Mouse (Mus musculus) monocyte, adult 2 months (primary cell): ENCODE data around the gene Gprin2.
A peak's percentile ranks its signal among the peaks of the same experiment; 100 is the strongest.

Experiments
- DNase-seq, 2 experiments: peaks; one replicate each; pipeline ENCODE4 v3.0.0; 2022; ENCODE audit warnings: low spot score in 2 of 2, low read depth in 1 of 2

The Gprin2 gene

DNA sequence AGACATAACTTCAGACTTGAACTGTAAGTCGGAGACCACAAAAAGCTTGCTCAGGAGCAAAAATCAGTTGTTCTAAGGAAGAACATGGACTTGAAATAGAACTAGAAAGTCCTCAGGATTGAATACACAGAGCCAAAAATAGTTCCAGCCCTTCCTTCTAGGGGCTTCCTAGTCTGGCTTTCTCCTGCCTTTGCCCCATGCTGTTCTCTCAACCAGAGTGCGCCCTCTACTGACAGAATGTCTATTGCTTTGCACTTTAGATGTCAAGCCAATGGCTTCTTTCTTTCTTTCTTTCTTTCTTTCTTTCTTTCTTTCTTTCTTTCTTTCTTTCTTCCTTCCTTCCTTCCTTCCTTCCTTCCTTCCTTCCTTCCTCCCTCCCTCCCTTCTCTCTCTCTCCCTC is 7.2 kb upstream of the Gprin2 start:
- no peak for DNase-seq

DNA sequence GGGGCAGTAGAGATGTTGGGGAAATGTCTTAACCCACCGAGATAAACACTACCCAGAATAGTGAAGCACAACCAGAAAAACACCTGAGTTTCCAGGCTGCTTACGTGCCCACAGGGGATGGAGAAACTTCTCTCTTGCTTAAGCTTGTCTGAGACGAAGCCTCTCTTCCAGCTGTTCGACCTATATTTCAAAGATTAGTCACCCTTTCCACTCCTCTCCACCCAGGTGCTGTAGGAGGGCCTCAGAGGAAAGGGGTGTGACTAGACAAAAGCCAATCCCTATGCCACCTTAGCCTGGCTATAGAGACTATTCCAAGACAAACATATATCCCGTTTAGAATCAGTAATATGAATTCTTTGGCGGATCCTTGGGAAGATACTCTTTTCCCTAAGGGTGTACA is 6.5 kb upstream of the Gprin2 start:
- DNase-seq, result no peak

DNA sequence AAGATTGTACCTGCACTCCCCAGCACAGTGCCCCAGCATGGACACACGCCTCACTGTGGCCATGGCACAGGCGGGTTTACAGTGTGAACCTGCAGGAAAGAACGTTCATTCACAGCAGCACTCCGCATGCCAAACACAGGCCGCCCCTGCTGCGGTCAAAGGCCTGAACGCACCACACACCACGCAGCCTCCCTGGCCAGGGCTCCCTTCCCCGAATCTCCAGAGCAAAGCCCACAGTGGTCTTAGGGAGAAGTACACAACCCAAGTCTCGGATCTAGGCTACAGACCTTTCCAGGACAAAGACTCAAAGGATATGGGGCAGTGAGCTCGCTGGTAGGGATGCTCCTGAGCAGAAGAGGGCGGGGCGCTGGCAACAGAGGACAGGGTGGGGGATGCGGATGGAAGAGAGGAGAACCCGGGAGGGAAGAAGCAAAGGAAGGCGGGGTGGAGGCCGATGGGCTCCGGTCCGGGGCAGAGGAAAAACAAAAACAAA is 669 bp downstream of the Gprin2 start:
- DNase-seq, result no peak

DNA sequence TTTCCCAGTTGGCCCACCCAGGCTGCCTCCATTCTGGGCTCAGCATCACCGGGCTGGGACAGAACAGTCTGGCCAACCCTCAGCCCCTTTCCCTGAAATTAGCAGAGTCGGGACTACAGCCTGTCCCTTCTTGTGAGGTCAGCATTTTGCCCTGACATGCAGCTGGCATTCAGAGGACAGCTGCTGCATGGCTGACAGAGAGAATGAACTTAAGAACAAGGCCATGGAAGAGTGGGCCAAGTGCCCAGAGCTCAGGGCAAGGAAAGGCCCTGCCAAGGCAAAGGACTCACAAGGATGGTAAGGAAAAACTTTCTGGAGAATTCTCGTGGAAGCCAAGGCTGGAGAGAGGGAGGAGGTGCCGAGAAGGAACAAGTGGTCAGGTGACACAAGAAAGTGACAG is 4.7 kb downstream of the Gprin2 start:
- DNase-seq, result no peak

DNA sequence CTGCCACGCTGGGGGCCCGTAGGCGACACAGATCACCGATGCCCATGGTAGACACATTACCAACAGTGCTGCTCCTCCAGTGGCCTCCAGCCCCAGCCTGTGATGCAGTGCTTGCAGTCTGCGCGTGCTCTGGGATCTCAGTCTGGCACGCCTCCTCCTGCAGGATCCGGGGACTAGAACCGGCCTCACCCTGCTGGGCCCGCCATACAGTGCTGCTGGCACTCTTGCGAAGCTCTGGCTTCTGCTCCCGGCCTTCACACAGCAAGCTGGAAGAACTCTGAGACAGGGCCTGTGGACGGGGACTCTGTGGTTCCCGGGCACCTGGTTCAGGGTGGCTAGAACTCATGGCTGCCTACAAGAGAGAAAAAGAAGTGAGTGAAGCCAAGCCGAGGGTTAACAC is 6.0 kb downstream of the Gprin2 start:
- DNase-seq, result no peak

DNA sequence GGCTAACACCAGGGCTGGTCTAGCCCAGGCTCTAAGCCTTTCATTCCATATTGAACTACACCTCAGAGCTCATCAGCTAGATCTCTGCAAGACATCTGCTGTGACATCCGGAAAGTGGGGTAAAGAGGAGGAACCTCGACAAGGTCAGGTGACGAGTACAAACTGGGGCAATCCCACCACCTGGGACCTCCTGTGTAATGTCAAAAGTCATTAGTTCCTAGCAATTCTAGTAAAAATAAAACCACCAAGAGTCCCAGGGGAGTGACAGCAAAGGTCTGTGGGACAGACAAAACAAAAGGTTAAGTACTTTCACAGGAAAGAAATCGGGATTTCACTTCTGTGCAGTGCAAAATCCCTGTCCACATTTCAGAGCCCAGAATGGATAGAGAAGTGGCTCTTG is 7.6 kb downstream of the Gprin2 start:
- no peak for DNase-seq

DNA sequence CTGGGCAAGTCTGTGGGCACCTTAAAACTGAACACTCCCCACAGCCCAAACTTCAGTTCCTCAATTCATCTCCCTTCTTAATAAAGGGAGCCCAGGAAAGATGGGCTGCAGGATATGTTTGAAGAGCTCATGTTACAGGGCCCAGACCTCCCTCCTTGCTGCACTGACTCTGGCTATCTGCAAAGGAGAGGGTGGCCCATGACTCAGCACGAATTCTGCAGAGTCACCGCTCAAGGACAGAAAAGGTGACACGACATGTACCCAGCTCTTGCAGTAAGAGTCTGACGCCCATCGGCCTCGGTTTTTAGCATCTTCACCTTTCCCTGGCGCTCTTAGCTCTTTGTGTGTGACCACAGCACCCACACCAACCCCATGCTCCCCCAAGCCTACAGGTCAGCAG is 11.1 kb downstream of the Gprin2 start:
- no peak for DNase-seq

DNA sequence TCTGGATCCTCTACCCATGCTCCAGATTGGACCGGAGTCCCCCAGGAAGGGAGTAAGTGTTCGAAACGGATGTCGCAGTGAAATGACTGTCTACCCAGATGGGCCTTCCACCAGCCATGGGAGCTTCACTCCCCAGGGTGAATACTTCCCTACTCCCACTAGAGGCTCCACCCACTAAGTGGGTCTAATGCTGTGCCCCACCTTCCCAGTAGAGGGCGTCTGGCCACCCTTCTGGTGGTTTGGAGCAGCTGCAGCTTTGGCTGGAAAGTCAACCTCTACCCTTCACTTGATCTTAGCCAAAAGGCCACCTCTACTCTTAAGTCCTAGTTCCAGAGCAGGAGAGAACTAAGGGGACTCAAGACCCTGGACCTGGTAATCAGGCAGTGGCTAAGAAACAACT is 12.8 kb downstream of the Gprin2 start:
- DNase-seq, result peak in 1 of 2 experiments; percentile 10

DNA sequence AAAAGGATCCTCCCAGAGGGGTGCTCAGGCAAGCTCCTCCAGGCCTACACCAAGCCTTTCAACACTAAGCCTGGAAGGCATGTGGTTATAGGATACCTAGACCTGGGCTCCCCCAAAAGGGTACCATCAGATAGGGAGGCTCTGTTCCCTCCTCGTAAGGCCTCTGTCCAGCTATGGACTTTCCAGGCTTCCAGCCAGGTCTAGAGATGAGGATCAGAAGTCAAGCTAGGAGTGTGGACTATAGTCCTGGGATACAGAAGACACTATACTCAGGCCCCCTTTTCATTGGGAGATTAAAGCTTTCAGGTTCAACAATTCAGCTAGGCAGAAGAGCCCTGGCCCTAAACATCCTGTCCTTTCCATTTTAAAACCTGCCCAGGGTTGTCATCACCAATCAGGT is 18.4 kb downstream of the Gprin2 start:
- no peak for DNase-seq

DNA sequence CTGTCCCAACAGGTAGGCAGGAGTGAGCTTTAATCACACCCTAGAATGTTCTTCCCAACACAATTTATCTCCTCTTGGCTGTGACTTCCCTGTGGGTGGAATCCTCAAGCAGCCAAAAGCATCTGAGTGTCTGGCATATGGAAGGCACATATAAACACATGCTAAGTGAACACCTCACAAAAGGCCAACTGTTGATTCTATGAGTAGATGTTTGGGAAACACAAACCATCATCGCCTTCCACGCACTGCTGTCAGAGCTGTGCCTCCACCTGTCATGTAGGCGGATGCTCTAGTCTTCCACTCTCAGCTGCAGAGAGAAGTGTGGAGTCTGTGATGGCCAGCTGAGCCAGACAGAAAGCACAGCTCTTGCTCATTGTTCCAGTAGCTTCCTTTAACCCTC is 22.1 kb downstream of the Gprin2 start:
- no peak for DNase-seq

DNA sequence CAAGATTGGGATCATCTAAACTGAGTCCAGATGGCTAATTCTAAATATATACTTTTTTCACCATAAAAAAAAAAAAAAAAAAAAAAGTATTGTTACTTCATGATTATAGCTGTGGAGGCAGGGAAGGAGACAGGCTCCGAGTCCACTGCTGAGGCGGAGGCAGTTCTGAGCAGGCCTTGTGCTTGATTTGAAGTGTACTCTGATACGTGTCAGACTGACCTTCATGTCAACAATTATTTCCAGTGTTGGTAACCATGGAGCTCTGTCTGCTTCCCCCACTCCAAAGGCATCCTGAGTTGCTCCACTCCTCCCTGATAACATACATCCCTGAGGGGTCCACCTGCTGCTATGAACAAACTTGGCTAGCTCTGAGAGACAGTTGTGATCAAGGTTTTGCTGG is 30.3 kb downstream of the Gprin2 start:
- DNase-seq, result no peak

DNA sequence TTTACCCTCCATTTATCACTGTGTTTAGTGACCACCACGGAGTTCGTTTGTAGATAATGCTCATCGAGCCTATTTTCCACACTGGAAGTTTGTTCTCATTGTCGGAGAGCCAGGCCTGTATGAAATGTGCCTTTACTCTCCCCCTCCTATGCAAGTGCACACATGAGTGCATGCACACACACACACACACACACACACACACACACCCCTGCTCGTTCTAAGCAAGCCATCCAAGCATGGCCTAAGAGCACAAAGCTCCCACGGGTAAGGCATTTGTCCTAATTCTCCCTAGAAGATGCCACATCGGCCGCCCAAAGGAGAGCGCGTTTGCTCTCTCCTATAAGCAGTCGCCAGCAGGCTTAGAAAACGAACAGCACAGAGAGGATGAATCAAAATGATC is 45.7 kb downstream of the Gprin2 start:
- no peak for DNase-seq

DNA sequence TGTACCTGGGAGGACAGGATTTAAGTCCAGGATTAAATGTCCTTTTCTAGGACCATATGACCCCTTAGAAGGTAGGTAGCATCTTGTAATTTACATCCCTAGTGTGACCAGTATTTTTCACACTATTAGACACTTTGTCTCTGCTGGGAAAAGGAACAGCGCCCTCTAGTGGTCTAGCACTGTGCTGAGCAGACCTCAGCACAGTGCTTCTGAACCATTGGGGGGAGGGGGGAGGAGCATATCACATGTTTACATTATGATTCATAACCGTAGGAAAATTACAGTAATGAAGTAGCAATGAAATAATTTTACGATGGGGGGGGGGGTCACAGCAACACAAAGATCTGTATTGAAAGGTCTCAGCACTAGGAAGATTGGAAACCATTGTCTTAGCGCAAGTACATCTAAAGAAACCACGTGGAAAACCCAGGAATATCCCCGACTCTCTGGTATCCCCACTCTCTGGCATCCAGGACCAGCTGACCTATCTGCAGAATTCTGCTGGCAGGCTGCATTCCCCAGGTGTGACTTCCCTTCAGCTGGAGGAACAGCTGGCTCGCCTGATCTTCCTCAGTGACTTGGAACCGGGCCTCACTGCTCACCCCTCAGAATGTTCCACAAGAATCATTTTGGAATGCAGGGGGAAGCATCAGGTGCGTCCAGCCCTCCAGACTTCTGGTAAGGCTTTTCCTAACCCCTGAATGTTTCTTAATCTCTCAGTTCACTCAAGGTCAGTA is 46.7 kb downstream of the Gprin2 start:
- DNase-seq, result no peak

DNA sequence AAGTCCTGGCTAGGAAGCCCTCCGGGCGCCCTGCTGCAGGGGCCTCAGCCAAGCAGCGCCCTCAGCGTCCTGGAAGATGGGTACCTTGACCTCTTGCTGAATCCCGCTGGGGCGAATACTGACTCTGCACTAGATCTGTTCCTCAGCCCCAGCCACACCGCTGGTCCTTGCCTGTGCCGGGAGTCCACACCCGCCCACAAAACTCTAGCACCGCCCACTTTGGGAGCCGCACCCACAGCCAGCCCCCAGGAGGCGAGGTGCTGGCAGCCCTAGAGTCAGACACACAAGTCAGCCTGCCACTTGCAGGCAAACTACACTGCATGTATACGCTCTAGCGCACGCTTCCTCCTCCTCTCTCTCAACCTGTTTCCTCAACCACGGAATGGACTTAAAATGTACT is 49.1 kb downstream of the Gprin2 start, which contains the start of gene Npy4r:
Gene Npy4r, minus strand, starts transcription at position 148 of the 400 bp plus-strand sequence.
- DNase-seq, result no peak

DNA sequence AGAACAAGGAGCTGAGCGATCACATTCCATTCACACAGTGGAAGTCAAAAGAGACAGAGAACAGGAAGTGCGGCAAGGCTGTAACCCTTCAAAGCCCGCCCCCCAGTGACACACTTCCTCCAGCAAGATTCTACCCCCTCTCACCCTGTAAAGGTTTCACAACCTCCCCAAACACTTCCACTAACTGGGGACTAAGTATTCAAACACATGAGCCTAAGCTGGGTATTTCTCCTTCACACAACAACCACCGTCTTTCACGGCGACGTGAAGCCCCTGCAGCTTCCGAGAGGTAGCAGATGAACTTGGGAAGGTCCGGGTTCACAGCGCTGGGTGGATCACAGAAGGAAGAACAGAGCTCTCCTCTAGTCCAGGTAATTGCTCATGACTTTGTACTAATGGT is 58.5 kb downstream of the Gprin2 start:
- DNase-seq, result no peak

DNA sequence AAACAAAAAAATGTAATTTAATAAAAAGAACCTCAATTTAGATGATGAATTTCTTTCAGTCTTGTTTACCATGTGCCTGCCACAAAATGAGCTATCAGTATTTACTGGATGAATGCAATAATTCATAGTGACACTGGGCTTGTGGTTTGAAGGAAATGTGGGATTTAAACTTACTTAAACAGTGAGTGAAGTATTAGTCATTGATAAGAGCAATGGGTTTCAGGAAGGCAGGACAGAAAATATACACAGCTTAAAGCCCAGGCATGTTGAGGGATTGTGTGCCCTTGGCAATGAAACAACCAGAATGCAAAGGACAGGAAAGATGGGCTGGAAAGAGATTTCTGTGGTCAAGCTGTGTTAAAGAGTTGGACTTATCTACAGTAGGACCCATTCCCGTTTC is 59.1 kb downstream of the Gprin2 start:
- DNase-seq, result no peak

DNA sequence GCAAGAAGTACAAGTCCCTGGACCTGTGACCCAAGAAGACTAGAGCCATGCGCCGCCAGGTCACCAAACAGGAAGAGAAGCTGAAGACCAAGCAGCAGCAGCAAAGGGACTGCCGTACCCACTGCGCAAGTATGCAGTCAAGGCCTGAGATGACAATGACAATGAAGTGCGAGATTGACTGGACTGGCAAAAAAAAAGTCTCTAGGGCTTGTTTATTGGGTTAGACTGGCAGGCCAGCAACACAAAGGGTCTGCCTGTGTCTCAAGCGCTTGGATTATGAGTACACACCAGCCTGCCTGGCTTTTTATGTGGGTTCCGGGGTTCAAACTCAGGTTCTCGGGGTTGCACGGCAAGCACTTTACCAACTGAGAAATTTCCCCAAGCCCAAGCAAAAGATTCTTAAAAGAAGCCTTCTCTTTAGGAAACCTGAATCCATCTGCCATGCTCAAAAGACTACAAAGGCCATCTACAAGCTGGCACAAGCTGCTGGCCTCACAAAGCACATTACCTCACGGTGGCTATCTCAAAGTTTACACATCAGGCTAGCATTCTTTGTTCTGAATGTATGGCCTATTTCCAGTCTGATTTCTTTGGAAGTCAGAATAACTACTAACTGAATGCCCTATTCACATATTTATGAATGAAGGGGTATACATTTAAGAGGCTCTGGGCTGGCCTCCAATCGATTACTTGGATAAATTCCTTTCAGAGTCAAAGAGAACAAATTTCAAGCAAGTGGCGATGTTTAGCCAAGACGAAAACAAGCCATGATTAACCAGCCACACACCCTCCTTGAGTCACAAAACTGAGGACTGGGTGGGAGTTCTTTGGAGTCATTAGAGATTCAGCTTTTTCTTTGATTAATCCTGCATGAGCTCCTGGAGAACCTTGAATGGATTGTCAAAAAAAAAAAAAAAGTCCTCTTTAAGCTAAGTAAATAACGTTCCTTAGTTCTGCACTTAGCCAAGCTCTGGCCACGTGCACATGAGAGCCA is 61.5 kb downstream of the Gprin2 start:
- DNase-seq, result no peak
